Mouse (Mus musculus) bone marrow, adult 2 months (tissue): Measurements from ENCODE around the gene Mc3r. TPM values are rescaled to one million over a fixed set of nuclear protein-coding genes. Genes with fewer than 3 reads are reported as not detected.

Experiments
- H3K27ac ChIP-seq: fragments of 200-500 bp; 2 replicates; pipeline ENCODE4 v1.5.1; 2012; ENCODE audit warnings: low read depth, mild to moderate bottlenecking, control low read depth, inconsistent platforms, low read length; ENCODE audit not compliant: control insufficient read depth, poor library complexity, insufficient read depth
- H3K4me1 ChIP-seq: fragments of 200-500 bp; 2 replicates; pipeline ENCODE4 v1.6.1; 2011; ENCODE audit warnings: low read length; ENCODE audit not compliant: control insufficient read depth, insufficient read depth
- H3K4me3 ChIP-seq: fragments of 200-500 bp; replicated peaks from 2 replicates; pipeline ENCODE3; 2011; ENCODE audit warnings: mild to moderate bottlenecking, low read depth, low read length, control low read depth; ENCODE audit not compliant: control insufficient read depth
- CTCF ChIP-seq: fragments of 200-500 bp; IDR thresholded peaks from 2 replicates; pipeline ENCODE4 v1.5.1; 2011; ENCODE audit warnings: low read length, control low read depth; ENCODE audit not compliant: control insufficient read depth, insufficient read depth
- POLR2A ChIP-seq: fragments of 200-500 bp; IDR thresholded peaks from 2 replicates; pipeline ENCODE4 v1.6.1; 2011; ENCODE audit warnings: low read depth, mild to moderate bottlenecking, control low read depth, low read length, borderline replicate concordance; ENCODE audit not compliant: control insufficient read depth
- WGBS: fragments of 180-500 bp; shearing (Covaris S2); methylation state at CpG from one replicate; pipeline ENCODE4 v1.1.7; 2018; 5-methylcytosine and 5-hydroxymethylcytosine counted together
- polyA plus RNA-seq: library from polyadenylated mRNA; stranded (reverse); fragments of >200 nt; gene quantifications from 2 replicates; pipeline ENCODE4 v1.2.4, GENCODE M21; 2011; ENCODE audit warnings: low replicate concordance; ENCODE audit not compliant: missing spikeins, insufficient read depth, insufficient read length

The Mc3r gene
- polyA plus RNA-seq, 1 experiment, result not detected

DNA sequence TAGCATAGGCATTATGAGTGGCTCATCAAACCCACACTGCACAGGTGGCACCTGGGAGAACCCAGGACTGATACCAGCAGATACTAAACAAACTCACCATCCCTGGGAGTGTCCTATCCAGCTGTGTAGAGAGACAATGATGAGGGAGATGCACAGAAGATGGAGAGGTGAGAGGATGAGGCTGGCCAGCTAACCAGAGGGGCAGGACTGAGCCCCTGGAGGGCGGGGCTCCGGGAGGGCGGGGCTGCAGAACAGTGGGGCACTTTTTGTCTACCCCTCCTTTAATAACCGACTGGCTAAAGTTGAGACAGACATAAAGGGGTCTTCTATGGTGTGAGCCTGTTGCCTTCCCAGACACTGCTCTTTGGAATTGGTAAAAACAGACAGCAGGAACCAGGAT lies 13.1 kb downstream of the Mc3r start:
- 75% methylated on average over 4 of the region's 4 CpGs for WGBS
- Histone ChIP-seq H3K27ac (no peak overlapping the region), H3K4me1 (no peaks in the 10 kb centered on the region), H3K4me3 (no peak overlapping the region)
- TF ChIP-seq POLR2A (no peak), CTCF (no peak)

DNA sequence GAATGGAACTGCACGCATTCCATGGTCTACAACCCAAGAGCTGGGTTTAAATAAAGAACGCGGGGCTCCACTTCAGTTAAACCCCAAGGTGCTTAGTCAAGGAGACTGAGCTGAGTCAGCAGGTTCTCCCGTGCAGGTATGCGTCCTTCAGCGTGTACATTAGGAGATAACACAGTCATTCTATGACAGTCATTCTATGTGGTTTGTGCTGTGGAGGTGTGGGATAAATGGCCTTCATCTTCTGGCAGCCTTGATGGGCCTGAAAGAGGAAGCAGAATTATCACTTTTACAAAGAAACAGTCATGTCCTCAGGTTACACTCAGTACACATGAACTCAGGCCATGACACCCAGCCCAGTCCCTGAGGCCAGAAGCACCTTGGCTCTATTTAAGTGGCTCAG lies 14.9 kb downstream of the Mc3r start:
- H3K4me3 ChIP-seq, result no peak overlapping the region
- TF ChIP-seq POLR2A, result no peak
- TF ChIP-seq CTCF, result no peak
- 83% methylated on average over 6 of the region's 6 CpGs for WGBS
- H3K27ac ChIP-seq, result no peak overlapping the region
- no peaks in the 10 kb centered on the region for H3K4me1 ChIP-seq

DNA sequence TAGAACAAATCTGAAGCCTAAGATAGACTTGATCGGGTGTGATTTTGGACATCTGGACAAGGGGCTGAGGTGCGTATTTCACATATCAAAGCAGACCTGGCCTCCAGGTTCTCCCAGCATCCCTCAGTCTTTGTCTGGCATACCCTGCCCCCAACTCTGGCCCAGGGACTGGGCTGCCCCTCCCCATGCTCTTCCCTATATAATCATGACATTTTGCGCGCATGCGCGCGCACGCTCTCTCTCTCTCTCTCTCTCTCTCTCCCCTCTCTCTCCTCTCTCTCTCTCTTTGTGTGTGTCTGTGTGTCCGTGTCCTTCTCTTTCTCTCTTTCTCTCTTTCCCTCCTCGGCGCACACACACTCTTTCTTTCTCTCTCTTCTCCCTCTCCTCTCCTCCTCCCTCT lies 21.6 kb downstream of the Mc3r start:
- no peak for TF ChIP-seq CTCF
- Histone ChIP-seq H3K27ac (no peak overlapping the region), H3K4me1 (no peaks in the 10 kb centered on the region), H3K4me3 (no peak overlapping the region)
- 85% methylated on average over 11 of the region's 11 CpGs for WGBS

DNA sequence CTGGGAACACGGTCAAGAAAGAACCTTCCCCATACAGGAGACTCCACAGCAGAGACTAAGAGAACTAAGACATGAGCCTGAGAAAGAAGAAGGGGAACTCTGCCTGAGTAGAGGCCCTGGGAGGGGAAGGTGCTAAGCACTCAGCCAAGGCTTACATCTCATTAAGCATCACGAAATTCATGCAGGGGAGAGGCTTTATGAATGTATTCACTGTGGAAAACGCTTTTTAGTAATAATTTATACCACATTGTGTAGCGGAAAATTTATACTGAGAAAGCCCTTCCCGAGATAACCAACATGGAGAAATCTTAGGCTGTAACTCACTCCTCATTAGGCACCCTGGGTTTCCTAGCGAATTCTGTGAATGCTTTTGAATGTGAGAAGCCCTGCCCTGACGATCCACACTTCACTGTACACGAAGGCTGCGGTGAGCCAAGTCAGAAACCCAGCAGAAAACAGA lies 22.2 kb downstream of the Mc3r start:
- Histone ChIP-seq H3K4me3 (no peak overlapping the region), H3K27ac (no peak overlapping the region), H3K4me1 (no peaks in the 10 kb centered on the region)
- 52% methylated on average over 9 of the region's 9 CpGs for WGBS
- TF ChIP-seq POLR2A (no peak), CTCF (no peak)

DNA sequence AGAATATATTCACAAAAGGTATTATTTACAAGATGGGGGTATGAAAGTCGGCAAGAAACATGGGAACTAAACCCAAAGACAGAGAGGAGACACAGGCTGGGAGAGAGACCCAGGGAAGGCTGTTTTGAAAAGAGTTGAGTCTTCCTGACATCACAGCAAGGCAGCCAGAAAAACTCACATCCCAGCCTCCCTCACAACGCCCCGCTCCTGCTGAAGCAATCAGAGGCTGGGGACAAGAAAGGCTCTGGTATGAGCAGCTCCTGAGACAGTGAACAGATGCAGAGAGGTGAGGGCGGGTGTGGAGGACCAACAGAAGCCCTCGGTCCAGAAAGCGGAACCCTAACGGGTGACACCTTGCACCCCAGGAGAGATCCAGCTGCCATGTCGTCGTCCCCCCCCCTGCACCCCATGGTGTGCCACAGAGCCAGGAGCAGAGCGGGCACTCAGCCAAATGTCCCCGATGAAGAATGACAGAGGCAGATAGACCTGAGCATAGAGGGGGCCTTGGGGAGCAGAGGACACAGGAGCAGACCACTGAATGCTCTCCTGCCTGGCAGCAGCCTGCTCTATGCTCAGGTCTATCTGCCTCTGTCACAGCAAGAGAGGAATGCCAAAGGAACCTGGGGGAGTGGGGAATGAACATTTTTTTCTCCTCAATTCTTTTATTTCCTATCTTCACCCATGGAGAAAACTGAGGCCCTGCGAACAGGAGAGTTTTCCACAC lies 22.8 kb downstream of the Mc3r start:
- Histone ChIP-seq H3K27ac (no peak overlapping the region), H3K4me1 (no peaks in the 10 kb centered on the region), H3K4me3 (no peak overlapping the region)
- WGBS, result 75% methylated on average over 12 of the region's 12 CpGs
- TF ChIP-seq POLR2A, result no peak
- TF ChIP-seq CTCF, result no peak

DNA sequence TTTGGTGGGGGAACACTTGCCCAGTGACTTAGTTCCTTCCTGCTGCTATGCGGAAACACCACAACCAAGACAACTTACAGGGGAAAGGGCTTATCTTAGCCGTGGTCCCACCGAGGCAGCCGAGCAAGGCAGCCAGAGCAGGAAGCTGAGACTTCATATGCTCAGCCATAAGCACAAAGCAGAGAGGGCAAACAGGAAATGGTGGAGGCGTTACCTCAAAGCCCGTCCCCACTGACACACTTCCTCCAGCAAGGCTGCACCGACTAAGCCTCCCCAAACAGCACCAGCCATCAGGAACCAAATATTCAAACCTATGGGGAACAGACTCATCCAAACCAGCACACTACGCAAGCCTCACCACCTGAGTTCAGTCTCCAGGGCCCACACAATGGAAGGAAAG lies 26.4 kb downstream of the Mc3r start:
- TF ChIP-seq CTCF (no peak), POLR2A (no peak)

DNA sequence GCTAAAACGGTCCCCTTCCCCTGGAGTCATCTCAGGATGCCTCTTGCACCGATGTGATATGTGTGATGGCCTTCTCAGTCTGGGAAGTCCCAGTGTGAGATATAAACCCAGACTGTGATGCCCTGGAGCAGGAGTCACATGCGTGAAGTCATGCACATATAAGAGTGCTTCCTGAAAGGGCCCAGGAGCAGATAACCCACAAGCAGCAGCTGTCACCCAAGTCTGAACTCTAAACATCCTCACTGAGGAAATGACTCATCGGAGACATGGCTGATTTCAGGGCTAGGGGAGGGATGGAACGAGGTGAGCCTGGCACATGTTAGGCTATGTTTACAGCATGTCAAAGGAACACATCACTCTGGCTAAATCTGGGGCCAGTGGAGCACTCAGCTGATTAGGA lies 27.9 kb downstream of the Mc3r start:
- H3K27ac ChIP-seq, result no peak overlapping the region
- TF ChIP-seq CTCF, result no peak
- 46% methylated on average over 5 of the region's 5 CpGs for WGBS
- no peak overlapping the region for H3K4me3 ChIP-seq
- no peaks in the 10 kb centered on the region for H3K4me1 ChIP-seq

More for the DNA sequence above, 26.4 kb downstream of the Mc3r start:
- 31% methylated on average over 8 of the region's 8 CpGs for WGBS
- H3K4me1 ChIP-seq, result no peaks in the 10 kb centered on the region
- H3K27ac ChIP-seq, result no peak overlapping the region
- H3K4me3 ChIP-seq, result no peak overlapping the region

DNA sequence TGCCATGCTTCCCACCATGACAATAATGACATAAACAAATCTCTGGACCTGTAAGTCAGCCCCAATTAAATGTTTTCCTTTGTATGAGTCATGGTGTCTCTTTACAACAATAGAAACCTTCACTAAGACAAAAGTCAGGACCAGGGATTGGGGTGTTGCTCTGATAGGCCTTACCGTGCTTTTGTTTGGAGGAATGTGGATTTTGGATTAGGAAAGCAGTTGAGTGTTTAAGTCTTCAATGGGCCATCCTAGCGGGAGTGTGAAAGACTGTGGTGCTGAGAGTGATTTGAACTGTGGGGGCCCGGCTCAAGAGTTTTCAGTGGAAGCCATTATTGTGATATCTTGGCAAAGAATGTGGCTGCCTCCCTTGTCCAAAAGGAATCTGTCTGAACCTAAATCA lies 30.7 kb downstream of the Mc3r start:
- Histone ChIP-seq H3K4me1 (no peaks in the 10 kb centered on the region), H3K27ac (no peak overlapping the region), H3K4me3 (no peak overlapping the region)
- 66% methylated on average over 3 of the region's 3 CpGs for WGBS
- TF ChIP-seq POLR2A (no peak), CTCF (no peak)
